Mouse (Mus musculus) heart, adult 2 months (tissue): ENCODE results near the gene Tubgcp2.

Experiments
- CTCF ChIP-seq: fragments of 200-600 bp; IDR thresholded peaks from 2 replicates; pipeline ENCODE4 v1.8.1; 2022; ENCODE audit warnings: antibody characterized with exemption, mild to moderate bottlenecking, moderate library complexity
- EP300 ChIP-seq: fragments of 200-500 bp; IDR thresholded peaks from 2 replicates; pipeline ENCODE4 v1.6.1; 2011; ENCODE audit warnings: low read depth, low read length, control low read depth; ENCODE audit not compliant: insufficient read depth
- POLR2A ChIP-seq: fragments of 200-500 bp; IDR thresholded peaks from 2 replicates; pipeline ENCODE4 v1.6.1; 2011; ENCODE audit warnings: mild to moderate bottlenecking, low read depth, low read length, control low read depth; ENCODE audit not compliant: insufficient read depth

GRCm38 (mm10) chr7:139961141-139961540 lies 75.3 kb downstream of the Tubgcp2 start:
- no peak for TF ChIP-seq CTCF
- TF ChIP-seq POLR2A = no peak
- no peak for TF ChIP-seq EP300
